Mouse (Mus musculus) layer of hippocampus, postnatal 25 days (tissue): ENCODE results near the gene A430078G23Rik. TPM values are rescaled to one million over a fixed set of nuclear protein-coding genes. Genes with fewer than 3 reads are reported as not detected.

ENCODE experiments used
- total RNA-seq, 2 experiments: library from RNA; stranded (reverse); gene quantifications; 2 replicates each; pipeline ENCODE4 v1.2.3; 2021

A430078G23Rik gene
- total RNA-seq, 2 experiments from 2014 or later, result not detected

Other genes with a start within 250 kb of the A430078G23Rik start
- 10 to 100 TPM; 40.9 to 52.6 TPM for gene Insr, start 73.8 kb upstream of the A430078G23Rik start, total RNA-seq
- 10 to 100 TPM; 41.6 to 43.6 TPM for gene Arhgef18, start 39.6 kb downstream of the A430078G23Rik start, total RNA-seq
- 1 to 10 TPM in 1 of 2 experiments, under 1 TPM in 1; 0.59 to 1.2 TPM for gene Pex11g, start 114.3 kb downstream of the A430078G23Rik start, total RNA-seq
- gene Tex45, start 117.4 kb downstream of the A430078G23Rik start, total RNA-seq, result under 1 TPM; 0.23 to 0.30 TPM
- gene Zfp358, start 139.7 kb downstream of the A430078G23Rik start, total RNA-seq, result 10 to 100 TPM; 29.0 to 32.5 TPM
- 10 to 100 TPM; 72.7 to 85.3 TPM for gene Mcoln1, start 147.0 kb downstream of the A430078G23Rik start, total RNA-seq
- 10 to 100 TPM; 59.1 to 77.1 TPM for gene Pnpla6, start 162.0 kb downstream of the A430078G23Rik start, total RNA-seq
- gene C330021F23Rik, start 214.6 kb downstream of the A430078G23Rik start, total RNA-seq, result not detected
- 10 to 100 TPM; 35.5 to 38.1 TPM for gene Camsap3, start 233.9 kb downstream of the A430078G23Rik start, total RNA-seq